Mouse (Mus musculus): ENCODE results near the gene Btnl10.

GRCm38 (mm10) chr11:58965001-58965760 lies 47.5 kb downstream of the Btnl10 start:
- TF ChIP-seq CTCF (IDR thresholded peaks at IDR 0.05) = no peak
- TF ChIP-seq POLR2A (IDR thresholded peaks at IDR 0.05; ENCODE audit: insufficient read depth, low read depth, low read length) = no peak
- no peak for TF ChIP-seq EP300 (IDR thresholded peaks at IDR 0.05; ENCODE audit: insufficient read depth, low read depth, low read length)

Measured in heart, adult 2 months (tissue).